Mouse (Mus musculus): ENCODE measurements around the gene Milr1.

- TF ChIP-seq CTCF (IDR thresholded peaks at IDR 0.05; ENCODE audit: low read depth) (no peak), EP300 (IDR thresholded peaks at IDR 0.05; ENCODE audit: low read depth) (no peak)
Observed at GRCm38 (mm10) chr11:106780089-106780425, 29.0 kb downstream of the Milr1 start.
